Mouse (Mus musculus) right cerebral cortex, adult 18-20 months (tissue): ENCODE measurements around the gene Inka2.

Experiments used
- DNase-seq: peaks from one replicate; pipeline ENCODE4 v3.0.0; 2022; ENCODE audit warnings: mixed read lengths

Gene Inka2

DNA sequence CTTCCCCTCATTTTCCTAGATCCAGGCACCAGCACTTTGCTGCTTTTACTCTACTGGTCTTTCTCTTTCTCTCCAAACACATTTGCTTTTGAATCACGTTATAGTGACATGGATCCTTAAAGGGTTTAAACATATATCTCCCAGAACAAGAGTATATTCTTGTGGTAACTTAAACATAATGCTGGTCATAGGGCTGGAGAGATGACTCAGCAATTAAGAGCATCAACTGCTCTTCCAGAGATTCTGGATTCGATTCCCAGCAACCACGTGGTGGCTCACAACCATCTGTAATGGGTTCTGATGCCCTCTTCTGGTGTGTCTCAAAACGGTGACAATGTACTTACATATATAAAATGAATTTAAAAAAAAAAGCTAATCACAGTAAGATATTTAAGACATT is 28.0 kb downstream of the Inka2 start:
- no peak for DNase-seq

DNA sequence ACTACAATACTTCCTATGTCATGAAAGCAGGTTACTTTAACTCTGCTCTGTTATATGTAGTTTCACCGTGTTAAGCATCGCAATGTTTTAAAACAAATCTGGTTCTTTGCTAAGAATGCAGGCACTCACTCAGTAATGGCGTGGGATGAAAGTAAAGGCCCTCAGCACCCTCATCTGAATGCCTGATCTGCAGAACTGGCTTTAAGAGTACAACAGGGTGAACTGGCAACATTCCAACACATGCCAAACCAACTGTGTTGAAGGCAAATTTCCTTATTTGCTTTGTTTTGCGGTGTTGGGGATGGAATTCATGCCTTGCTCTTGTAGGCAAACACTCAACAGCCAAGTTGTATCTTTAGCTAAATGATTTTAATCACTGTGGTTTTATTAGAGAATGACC is 29.1 kb downstream of the Inka2 start:
- no peak for DNase-seq

DNA sequence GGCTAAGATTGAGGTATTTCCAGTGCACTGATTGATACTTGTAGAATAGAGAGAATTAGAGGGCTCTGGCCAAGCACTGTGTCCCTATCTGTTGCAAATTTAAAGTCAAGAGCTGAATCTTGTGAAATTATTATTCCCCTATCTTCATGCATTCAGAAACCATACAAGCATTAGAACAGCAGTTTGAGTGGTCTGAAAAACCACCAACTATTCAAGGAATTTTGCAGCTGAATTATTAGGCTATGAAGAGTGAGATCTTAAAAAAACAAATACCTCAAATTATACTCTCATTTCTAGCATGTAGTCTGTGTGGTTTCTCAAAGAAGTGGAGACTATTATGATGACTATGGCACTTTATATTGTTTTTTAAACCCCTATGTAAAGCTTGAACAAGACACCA is 30.9 kb downstream of the Inka2 start:
- no peak for DNase-seq

DNA sequence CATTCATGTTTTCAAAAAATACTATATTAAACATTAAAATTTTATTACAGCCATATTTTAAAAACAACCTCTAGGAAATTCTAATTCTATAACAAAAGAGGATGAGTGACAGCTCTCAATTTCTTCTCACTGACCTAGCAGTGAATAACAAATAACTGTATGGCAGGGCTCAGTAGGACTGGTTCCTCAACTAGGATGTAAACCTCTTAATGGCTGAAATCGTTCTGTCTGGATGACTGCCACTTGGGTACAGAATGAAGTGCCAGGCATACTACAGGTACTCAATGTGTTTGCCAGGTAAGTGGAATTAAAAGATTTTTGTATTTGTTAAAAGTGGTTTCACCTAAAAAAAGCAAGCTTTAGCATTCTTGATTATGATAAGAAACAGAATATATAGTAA is 31.7 kb downstream of the Inka2 start:
- DNase-seq, result no peak

DNA sequence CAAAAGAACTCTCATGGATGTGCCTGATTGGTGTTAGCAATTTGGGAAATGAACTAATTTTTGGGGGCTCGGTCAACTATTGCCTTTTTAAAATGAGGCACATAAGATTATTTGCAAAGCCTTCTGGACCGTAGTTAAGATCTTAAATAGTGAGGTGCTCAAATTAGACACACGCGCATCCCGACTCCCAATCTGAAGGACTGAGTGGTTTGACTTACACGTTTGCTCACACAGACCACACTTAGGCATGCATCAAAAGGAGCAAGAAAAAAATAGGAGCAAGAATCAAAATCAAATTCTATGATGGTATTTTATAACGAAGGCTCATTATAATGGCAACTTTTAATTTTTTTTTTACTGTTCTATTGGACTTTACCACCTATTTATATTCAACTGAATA is 32.7 kb downstream of the Inka2 start:
- DNase-seq, result no peak

DNA sequence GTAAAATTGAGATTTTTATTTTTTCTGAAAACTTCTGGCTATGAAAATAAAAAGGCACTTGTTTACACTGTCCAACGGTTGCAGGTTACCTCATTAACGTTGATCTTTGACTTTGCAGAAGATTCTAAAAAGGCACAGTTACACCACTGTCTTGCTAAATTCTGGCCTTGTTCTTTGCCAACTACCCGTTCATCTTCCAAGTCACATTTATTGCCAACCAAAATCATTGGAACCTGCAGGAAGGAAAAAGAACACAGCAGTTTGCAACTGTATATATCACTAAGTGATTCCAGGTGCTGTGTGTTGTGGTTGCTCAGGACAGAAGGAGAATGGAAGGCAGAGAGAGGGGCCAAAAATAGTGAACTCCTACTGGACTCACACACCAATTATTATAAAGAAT is 33.3 kb downstream of the Inka2 start:
- no peak for DNase-seq

DNA sequence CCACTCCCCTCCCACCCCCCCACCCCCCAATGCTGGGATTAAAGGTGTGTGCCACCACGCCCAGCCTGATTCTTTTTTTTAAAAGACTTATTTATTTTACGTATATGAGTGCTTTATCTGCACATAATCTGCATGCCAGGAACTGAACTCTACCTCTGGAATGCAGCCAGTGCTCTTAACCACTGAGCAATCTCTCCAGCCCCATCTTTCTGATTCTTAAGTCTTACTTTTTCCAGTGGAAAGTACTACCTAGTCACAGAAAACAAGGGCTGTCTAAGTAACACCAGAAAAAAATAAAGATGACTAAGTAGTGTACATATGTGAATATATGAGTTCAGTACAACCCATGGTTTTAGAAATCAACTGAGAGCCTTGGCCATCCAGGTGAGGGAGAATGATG is 42.1 kb downstream of the Inka2 start:
- no peak for DNase-seq

DNA sequence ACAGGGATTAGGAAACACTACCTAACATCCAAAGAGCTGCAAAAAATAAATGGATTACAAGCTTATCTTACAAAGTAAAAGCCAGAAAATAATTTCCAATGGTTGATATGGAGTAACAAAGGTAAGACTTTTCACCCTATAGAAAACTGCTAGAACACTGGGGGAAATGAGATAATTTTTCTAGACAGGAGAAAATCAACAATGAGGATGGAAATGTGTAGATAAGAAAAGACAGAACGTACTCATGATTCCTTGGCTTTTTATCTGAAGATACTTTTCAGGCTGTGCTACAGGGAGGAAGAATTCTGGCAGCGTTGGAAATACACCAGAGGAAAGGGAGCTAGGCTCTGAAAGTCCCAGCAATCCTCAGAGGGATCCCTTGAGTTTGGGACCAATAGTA is 46.4 kb downstream of the Inka2 start:
- DNase-seq, result no peak

DNA sequence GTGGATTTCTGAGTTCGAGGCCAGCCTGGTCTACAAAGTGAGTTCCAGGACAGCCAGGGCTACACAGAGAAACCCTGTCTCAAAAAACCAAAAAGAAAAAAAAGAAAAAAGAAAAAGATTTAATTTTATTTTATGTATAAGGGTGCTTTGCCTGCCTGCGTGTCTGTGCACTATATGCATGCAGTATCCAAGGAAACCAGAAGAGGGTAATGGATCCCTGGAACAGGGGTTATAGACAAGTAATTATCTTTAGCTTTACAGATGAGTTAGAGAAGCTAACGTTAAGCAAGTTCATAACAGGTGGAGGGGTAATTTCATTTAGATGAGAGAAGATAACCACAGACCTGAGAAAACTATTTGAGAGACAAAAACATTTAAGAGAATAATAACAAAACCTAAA is 49.8 kb downstream of the Inka2 start:
- no peak for DNase-seq

DNA sequence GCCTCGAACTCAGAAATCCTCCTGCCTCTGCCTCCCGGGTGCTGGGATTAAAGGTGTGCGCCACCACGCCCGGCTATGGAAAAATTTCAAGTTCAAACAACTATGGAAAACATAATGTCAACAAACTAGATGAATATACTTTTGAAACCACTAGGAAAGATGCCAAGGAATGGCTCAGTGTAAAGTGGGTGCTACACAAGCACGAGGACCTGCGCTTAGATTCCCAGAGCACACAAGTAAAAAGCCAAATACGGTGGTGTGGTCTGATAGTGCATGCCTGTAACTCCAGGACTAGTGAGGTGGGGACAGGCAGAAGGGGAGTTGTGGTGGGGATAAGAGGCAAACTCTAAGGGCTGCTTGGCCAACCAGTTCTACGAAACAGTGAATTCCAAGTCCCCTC is 50.7 kb downstream of the Inka2 start:
- DNase-seq, result no peak

DNA sequence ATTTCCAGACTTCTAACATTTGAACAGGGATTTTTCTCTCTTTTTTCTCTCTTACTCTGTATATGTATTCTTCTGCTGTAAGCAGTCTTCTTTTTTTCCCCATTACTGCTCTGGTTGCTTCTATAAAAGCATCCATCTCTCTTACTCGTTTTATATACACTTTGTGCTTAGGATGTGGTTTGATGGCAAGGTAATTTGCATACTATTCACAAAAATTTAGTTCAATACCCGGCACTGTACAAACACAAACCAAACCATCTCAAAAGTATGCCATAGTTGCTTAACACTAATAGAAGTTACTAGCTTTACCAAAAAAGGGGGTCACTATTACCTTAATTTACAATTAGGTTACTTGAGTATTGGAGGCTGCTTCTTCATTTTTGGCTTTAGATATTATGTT is 52.1 kb downstream of the Inka2 start:
- DNase-seq, result no peak

DNA sequence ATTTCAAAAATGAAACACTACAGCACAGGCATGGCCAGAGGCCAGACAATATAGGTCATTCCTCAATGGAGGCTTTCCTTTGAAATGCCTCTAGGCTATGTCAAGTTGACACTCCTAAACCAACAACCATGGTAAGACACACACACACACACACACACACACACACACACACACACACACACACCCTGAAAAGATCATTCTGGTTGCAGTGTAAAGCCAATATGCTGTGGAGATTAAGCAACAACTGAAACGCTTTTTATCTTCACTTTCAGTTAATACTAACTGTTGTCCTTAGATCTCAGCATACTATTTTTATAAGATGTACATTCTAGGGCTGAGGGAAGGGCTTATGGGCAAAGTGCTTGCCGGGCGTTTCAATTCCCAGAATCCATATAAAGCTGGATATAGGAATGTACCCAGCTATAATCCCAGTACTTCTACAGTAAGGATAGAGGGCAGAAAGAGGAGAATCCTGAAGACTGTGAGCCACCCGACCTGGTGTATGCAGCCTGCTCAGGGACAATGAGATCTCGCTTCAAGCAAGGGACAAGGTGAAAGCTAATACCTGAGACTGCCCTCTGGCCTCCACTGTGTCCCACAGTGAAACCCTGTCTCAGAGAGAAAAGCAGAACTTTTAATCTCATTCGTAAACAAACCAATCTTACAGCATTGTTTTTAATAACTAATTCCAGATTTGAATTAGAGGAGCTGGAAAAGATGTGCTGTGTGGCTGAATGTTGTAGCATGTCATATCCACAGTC is 53.1 kb downstream of the Inka2 start:
- DNase-seq, result no peak

DNA sequence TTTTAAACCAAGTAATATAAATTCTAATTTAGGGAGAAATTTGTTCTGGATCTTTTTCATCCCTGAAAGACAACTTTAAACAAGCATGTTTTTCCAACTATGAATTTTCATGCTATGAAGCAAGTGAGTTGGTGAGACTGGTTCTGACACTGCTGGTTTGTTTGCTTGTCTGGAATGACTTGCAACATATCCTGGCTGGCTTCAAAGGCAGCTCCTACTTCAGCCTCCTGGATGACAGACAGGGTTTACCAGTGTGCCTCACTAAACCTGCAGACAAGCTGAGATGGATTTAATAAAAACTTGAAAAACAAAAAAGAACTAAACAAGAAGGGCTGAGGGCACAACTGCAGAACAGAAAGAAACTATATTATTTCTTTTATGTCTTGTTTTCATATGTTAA is 53.7 kb downstream of the Inka2 start:
- DNase-seq, result no peak

DNA sequence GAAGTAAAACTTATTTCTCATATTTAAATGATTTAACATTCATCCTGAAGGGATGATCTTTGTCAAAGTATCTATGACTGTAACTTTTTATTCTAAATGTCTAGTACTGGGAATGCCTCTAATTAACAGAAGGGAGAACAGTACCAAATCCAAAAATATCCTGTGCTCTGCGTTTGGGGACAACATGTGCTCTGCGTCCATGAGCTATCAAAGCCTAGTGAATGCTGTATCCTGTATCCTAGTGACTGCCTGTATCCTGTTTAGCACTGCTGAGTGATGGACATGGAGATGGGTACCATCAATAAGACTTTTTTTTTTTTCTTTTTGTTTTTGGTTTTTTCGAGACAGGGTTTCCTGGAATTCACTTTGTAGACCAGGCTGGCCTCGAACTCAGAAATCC is 54.3 kb downstream of the Inka2 start:
- DNase-seq, result no peak

DNA sequence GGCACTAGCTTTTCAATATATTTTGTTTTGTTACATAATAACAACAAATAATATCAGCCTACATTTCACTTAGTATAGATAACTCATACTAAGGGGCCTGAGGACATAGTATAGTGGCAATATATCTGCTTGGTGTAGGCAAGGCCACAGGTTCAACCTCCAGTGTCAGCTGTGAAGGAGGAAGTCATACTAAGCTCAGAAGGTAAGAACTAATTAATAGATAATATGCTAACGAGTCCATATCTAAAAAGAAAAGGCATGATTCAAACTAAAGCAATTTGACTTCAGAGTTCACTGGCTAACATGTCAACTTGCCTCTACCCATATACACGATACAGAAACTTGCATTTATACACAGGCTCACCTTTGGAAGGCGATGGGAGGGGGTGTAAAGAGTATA is 55.7 kb downstream of the Inka2 start:
- DNase-seq, result no peak

DNA sequence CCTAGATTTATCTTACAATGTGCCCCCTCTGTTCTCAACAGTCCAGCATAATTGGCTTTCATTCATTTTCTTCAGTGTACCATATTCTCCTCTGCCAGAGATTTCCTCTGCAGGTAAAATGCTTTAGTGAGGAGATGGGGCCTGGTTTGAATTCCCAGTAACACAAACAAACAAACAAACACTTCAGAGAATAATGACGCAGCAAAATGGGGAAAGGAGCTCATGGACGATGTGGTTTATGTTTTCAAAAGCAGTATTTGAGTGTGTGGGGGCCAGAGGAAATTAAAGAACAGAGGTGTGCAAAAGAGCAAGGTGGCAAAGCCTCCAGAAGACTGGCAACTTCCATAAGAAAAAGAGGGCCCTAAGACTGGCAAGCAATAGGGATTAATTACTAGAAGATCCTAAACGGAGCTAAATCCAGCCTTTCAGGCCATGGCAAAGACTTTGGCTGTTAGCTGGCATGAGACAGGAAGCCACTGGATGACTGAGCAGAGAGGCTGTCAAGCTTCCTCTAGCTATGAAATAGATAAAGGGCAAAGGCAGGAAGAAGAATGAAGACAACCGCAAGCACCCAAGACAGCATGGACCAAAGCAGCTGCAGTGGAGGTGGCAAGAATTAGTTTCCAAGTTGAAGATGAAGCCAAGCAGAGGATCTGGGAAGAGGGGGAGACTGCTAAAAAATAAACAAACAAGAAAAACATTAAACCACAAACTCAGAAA is 58.9 kb downstream of the Inka2 start:
- no peak for DNase-seq

DNA sequence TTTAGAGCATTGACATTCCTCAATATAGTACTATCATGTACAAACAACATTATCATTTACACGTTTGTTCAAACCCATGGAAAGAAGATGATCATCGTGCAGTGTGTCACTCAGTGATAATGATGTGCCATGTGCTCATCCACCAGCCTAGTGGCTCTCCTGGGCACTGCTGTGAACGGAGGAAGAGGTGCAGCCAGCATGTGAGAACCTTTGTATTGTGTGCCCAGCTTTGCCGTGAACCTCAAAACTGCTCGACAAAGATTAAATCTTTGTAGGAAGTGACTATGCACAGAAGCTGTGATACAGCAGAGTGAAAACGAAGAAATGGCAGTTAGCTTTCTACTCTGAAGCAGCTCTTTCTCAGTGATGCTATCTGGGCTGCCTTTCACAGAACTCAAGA is 64.1 kb downstream of the Inka2 start:
- no peak for DNase-seq

DNA sequence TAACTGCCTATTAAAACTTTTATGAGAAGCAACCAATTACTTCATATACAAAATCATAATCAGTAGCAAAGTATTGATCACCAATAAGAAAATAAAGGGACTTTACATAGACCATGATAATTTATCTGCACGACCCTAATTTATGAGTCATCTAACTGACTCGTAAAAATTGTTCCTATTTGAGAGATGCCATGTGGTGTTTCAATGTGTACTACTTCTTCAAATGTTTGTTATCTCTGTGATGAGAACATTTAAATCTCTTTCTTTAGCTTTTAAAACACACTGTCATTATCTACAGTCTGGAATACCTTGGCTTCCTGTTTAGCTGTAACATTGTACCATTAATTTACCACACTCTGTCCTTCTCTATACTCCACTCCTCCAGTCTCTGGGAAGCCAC is 65.0 kb downstream of the Inka2 start:
- DNase-seq, result no peak
